Mouse (Mus musculus): ENCODE measurements around the gene Phactr3.
A peak's percentile ranks its signal among the peaks of the same experiment; 100 is the strongest.
"Not testable (repeated sequence)": the region's sequence is repeated elsewhere in the genome, so short reads cannot be mapped to it uniquely, and the experiment has no call there.

Gene Phactr3

DNA sequence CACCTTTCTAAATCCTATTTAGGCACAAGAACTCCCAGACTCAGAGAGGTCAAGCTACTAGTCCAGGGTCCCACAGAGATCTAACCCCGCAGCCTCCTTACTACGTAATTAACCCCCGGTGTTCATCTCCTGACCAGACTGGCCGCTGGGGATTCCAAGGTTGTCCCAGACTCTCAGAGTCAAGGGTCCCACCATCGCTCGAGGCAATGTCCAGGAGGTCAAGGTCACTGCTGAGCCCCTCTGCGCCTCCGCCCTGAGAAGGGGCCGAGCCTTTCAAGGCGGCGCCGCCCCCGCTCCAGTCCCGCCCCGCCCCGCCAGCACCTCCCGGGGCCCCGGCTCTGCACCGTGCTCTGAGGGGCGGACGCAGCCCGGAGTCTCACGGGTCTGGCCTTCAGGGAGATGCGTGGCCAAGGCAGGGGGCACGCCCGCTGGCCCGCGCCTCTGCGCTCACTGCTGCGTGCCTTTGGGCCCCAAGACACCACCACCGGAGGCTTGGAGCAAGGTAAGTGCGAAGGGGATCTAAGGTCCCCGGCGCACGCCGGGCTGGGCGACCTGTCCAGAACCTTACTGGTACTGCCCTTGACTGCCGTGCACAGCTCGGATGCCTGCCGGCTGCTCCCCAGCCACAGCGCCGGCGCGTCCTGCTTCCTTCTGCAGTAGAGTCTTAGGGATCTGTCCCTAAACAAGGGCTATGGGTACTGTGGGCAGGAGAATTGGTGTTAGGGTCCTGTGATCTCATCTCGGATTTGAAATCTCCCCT is at the start of gene Phactr3:
TSS of gene Phactr3 (plus strand) at position 175 of the 760 bp plus-strand sequence.
- no peak for DNase-seq

DNA sequence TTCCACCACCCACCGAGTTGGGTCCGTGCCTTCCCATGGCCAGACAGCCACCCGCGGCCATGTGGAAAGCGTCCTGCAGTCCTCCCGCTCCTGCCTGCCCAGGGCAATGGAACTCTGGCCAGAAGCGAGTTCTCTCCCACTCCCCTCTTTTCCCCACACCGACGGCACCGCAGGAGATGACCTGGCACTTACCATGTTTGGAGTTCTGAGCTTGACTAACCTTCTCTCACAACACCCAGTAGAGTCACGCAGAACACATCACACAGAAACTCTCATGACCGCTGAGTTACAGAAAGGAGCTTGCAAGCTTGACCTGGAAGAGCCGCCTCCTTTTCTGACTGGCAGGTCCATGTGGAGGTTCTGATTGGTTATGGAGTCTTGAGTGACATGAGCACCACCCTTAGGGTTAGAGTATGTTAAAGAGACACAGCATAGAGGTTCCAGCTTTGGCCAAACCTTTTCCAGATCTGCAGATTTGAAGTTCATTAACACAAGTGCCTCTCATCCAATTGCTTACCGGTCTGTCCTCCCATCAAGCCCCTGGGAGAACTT is 40.5 kb upstream of the Phactr3 start, which contains the start of gene Zfp931:
TSS of gene Zfp931 (minus strand) at position 311 of the 552 bp plus-strand sequence.
- not testable (repeated sequence) for DNase-seq

DNA sequence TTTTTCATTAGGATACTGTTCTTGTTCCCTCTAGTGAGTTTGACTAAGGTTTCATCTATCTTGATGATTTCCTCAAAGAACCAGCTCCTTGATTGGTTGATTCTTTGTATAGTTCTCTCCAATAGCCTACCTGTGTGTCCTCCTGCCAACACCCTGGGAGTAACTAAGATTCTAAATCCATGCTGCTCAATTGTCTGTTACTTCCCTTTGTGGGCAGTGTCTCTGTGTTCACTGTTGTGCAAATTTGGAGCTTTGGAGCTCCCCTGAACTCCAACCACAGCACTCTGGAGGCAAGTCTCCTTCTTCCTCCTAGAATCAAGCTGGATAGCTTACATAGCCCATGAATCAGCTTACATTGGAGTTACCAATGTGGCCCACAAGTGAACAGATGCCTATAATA is 29.2 kb upstream of the Phactr3 start:
- DNase-seq = no peak

DNA sequence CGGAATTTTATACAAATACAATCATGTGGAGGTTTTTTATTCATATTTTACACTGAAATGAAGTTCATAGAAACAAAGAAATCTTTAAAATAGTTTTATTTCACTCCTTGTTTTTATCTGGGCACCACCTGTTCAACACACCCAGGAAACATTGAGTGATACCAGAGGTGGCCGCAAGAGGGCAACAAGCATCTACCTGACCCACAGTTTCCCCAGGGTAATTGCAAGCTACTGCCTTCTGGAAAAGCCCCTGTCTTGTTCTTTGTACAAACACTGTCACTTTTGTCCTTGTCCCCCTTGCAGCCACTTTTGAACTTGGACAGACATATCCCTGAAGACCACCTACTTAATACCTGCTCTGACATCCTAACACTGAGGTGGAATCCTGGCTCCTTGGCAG is 20.8 kb upstream of the Phactr3 start:
- DNase-seq = peak; percentile 42

DNA sequence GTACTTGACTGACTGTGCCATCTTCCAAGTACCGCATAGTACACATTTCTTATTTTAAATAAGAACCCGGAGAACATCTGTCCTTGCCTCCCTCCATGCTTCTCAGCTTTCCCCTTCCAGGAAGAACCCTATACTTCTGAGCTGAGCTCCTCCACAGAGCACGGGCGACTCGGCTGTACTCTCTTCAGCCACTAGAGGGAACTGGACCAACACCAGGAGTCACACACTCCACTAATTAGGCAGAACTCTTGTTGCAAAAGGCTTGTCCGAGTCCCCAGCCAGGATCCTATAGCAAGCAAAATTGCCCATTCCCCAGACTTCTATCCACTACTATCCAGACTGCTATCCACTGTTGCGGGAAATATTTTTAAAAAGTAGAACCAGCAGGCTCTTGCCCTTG is 16.8 kb upstream of the Phactr3 start:
- peak; percentile 47 for DNase-seq

DNA sequence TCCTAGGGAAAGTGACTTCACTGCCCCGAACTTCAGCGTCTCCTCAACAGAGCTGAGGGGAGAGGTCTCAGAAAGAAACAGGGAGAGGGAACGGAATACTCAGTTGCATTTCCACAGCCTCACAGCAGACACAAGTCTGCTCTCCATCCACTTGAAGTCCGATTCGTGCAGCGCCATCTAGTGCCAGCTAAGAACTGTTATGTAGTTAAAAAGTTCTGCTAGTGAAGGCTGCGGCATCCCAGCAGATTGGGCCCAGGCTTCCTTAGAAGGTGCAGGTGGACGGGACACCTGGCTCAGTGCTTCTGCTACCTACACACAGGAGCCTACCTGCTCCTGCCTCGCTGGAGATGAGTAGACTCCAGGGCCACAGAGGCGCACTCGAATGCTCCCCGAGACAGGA is 829 bp upstream of the Phactr3 start:
- peak; percentile 44 for DNase-seq

DNA sequence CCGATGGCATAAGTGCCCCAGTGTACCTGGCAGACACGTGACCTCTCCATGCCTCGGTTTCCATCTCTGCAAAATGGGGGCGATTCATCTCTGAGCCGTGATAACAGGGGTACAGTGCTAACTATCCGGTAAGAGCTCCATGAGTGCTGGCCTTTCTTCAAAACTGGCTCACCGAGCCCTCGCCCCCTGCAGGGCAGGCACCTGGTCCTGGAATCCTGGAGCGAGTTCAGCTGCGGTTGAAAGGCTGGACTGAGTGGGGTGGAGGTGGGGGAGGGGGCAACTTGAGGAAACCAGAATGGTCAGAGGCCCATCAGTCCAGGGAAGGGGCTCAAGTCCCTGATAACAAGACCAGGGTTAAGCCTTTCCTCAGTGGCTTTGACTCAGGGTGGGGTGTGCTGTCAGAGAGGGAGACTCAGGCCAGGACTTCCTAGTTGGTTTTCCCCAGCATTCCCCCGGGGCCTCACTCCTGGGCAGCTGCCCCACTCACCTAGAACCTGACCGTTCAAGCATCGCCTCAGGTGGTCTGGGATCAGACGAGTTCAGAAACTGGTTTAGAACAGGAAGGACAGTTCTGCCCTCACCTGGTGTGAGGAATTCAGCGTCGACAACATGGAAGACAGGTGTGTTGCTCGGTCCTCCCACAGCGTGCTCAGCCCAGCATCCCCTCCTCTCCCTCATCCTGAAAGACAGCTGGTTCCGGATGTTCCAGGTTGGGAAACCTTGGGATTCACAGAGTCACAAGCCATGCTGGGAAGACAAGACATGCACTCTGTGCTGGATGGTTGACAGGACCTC is 983 bp downstream of the Phactr3 start:
- no peak for DNase-seq

DNA sequence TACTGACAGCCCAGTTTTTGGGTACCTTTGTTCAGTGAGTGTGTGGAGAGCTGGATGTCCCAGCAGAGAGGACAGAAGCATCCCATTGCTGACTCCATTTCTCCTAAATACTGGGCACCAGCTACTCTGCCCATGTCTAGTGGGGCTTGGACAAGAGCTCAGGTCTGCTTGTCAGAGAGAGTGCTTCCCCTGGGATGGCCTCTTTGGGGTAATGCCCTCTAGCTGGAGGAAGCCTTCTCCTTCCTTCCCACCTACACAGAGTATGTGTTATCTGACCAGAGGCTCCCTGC is 1.5 kb downstream of the Phactr3 start:
- no peak for DNase-seq

DNA sequence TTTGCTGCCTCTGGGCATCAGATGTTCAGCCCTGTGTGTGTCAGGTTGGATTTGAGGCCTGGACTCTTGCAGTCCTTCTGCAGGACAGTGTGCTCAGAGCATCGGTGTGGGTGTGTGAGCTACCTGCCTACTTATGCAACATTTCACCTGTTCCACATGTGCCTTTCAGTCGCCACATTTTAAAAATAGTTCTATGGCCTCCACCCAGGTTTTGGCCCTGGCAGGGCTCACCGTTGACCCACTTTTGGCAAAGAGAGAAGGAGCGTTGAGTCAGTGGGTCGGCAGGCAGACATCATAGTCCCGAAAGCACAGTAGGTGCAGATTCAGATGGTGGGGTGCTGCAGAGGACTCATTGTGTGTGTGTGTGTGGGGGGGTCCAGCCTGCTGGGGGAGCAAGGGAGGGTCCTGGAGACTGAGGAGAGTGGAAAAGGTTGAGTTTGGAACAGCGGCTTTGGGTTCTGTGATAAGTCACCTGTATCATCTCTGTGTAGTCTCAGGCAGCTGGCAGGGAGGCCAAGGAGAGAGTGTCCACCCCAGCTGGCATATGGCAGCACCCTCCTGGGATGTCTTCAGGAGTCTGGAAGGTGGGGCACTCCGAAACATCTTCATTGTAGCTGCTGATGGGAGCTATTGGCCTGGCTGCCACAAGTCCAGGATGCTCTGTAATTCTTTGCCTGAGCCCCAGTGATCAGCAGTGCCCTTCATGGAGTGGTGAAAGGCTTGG is 2.0 kb downstream of the Phactr3 start:
- DNase-seq = no peak

DNA sequence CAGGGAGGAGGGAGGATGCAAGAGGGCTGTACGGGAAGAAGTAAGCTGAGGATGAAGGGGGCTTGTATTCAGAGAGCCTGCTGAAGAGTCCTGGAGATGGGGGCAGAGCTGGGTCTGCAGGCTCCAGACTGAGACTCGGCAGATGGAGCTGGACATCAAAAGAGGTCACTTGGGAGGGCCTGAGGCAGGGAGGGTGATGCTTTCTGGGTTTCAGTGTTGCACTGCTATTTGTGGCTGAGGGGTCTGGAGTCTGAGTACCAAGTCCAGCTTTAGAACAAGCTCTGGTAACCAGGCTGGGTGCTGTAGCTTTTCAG is 2.6 kb downstream of the Phactr3 start:
- DNase-seq = no peak

DNA sequence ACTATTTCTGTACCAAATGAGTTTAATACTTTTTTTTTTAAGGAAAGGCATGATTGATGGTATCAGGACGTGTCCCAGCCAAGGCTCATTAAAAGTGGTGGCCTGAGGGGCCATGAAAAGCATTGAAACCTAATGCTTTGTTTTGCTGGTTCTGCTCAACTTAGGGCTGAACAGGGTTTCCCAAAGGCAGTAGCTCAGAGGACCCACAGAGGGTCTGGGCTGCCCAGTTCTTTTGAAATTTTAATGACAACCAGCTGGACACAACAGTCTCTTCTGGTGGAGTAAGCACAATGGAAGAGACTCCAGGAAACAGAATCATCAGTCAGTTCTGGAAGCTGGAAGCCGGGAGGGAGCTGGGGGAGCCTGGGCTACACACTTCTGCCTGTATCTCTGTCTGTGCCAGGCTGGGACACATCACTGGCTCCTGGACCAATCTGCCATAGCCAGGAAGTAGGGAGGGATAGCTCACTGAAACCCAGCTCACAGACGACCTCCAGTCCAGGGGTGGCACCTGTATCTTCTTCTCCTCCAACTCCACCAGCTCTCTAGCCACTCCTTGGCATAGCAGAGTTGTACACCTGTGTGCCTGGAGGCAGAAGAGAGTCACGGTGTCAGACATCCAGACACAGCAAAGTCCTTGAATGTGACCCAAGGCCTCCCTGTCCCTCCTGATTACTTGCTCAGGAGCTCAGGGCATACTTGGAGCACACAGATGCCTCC is 3.3 kb downstream of the Phactr3 start:
- DNase-seq = no peak

DNA sequence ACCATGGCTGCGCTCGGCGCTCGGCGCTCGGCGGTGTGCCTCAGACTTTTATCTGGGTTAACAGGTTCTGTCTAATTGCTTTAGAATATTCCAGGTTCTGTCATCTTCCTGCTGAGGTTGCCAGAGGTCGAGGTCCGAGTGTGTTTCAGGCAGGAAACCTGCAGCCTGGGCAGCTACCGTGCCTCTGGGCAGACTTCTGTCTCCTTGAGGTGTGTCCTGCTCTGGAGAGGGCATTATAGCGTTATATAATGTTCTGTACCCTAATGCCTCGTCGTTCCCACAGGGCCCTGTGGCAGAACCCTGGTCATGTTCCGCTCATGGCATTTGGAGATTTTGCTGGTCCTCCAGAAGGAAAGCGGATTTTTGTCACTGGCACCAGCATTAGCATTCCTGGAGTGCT is 4.7 kb downstream of the Phactr3 start:
- no peak for DNase-seq

DNA sequence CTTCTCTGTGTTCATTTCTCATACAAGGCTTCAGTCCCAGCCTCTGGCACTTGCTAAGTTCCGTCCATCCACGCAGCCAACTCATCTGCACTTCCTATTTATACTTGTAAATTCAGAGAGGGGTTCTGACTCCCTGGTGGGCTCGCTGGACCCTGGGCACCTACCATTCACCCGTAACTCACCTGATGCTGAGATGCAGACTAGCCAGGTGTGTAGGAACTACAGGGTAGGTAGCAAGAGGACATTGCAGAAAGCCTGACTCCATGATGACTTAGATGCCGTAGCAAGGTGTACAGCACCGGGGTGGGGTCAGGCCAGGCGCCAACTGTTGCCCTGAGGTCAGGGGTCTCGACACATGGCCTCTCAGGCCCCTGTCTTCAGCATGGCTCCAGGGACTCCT is 6.7 kb downstream of the Phactr3 start:
- DNase-seq = no peak

DNA sequence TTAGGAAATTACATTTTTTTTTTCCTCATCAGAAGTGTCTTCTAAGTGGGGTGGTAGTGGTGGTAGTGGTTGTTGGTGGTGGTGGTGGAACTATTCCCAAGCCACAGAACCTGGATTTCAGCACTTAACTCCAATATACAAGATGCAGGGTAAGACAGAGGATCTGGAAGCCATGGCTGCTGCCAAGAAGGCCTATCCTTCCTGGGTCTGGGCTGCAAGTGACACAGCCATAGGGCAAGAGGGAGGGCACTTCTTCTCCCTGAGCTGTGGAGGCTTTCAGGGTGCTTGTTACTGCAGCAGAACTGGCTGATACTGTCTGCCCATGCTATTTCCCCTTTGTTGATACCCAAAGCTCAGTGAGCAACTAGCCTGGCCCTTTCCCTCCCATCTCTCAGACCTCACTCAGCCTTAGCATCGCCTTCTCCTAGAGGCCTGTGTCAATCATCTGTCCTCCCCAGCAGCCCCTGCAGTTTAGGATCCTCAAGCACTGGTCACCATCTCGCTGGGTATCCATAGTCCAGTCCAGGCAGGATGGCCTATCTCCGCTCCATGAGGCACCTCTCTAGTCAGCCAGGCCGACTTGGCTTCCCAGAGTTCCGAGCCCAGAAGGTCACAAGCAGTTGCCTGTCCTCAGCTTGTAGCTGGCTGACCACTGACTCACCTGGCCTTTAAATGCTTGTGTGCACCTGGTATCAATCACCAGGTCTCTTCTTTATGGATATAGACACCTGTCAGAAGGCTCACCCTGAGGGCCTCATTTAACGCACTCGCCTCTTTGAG is 7.5 kb downstream of the Phactr3 start:
- no peak for DNase-seq

DNA sequence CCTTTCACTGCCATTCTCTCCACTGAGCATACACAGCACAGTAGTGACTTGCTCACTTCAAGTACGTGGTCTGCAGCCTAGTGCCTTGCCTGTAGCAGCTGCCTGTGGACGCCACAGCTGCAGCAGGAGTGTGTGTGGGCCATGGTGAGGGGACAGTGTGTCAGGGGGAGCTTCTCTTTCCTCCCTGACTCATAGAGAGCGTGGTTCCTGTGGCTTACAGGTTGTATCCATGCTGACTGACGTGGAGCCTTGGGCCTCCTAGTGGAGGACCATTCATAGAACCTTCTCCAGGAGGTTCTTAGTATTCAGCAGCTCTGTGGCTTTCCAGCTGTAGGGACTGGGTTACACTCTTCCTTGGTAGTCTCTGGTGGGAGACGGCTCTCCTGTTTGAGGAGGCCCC is 9.8 kb downstream of the Phactr3 start:
- no peak for DNase-seq

DNA sequence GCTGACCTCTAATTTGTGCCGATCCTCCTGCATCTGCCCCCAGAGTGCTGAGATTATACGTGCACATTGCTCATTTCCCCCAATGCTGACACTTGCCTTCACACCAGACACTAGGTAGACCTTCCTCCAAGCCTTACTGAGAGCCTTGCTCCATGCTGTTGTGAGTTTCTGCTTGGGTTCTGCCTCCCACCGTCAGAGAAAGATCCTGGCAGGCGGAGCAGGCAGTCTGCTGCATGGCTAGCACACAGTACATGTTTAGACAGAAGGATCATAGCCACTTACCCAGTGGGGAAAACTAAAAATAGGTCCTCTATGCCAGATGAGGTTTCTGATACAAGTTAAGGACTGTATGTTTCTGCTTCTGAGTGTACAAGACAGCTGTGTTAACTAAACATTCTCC is 10.4 kb downstream of the Phactr3 start:
- DNase-seq = no peak

DNA sequence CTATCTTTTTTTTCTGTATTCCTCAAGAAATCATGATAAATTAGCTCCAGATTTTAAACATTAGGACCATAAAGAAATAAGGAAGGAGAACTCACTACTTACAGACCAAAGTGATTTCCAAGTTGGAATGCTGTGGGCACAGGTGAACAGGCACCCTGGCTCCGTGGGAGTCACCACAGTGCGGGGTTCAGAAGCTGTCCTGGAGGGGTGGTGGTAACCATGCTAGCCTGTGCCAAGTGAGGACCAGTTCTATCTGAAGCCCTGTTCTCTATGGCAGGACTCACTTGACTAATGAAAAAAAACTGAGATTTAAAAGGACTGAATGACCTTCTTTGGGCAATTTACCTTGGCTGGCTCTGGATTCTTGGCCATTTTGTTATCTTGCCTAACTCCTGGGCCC is 10.9 kb downstream of the Phactr3 start:
- no peak for DNase-seq

DNA sequence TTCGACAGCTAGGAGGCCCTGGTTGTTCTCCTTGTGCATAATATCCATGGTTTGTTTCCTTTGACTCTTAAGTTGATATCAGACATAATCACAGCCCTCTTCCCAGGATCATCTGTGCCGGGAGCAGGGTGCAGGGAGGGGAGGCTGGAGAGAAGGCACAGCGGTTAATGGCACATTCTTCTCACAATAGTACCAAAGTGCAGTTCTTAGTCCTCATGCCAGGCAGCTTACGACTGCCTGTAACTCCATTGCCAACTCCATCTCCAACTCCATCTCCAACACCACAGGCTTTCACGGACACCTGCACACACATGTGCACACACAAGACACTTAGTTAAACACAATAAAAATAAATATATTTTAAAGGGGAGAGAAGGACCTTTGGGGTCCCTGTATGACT is 11.8 kb downstream of the Phactr3 start:
- DNase-seq = no peak

DNA sequence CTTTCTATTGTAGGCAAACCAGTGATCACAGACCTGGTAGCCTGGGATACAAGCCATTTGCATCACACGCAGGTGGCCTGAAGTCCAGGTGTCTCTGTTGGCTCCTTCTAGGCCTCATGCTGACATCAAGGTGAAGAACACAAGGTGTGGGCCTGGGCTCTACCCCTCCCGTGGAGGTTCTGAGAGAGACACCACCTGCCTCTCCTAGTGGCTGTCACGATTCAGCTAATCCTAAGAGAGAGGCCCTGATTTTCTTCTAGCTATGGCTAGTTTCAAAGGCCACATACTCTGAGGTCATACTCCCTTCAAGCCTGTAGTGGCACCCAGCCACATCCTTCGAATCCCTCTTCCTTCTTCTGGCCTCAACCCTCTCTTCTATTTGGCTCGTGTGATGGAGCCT is 12.2 kb downstream of the Phactr3 start:
- DNase-seq = no peak

DNA sequence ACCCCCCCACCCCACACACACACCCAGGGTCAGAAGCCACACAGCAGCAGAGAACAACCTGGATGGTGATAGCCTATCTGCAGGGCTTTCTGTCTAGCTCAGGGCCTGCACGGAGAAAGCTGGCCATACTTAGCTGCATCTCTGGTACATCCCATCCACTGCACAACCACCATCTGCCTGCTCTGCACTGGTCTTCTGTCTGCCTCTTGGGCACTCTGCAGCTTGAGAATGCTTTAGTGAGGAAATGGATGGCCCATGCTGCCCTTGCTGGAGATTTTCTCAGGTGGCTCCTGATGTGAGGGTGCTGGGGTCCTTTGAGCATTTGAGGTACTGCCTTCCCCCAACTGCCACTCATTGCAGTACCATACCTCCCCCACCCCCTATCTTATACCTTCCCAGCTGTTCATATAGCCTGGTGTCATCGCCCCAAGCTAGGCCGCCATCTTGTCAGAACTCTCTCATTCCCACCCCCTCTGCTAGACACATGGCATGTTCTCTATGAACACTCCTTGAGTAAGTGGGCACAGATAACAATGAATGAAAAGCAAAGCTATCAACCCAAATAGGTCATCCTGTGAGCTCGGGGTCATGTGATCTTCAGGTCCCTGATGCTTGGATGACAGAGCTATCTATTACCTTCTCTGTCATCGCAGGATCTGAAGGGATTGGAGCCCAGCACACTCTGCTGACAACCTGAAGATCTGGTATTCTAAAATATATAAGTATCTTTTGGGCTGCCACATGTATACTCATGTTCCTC is 13.0 kb downstream of the Phactr3 start:
- no peak for DNase-seq

DNA sequence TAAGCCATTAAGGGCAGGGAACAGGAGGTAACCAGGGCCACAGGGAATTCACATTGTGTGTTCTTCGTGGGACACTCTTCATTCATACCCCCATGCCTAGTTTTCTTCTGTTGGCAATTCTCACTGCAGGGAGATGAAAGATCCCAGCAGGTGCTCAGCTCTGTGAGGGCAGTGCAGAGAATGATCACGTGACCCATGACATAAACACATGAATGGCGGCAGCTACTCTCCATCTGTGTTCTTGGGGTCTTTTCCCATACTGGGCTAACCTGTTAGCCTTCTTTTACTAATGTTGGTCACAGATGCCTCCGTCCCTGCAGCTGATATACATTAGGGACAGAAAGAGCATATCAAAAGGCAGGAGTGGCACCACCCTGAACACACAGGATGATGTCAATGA is 16.9 kb downstream of the Phactr3 start:
- no peak for DNase-seq
